Mouse (Mus musculus) gastrocnemius, adult 2 months (tissue): ENCODE results near the gene Eya4. TPM values are rescaled to one million over a fixed set of nuclear protein-coding genes. Genes with fewer than 3 reads are reported as not detected.

Experiments used
- DNase-seq: peaks from one replicate; pipeline ENCODE4 v3.0.0; 2022
- H3K27ac ChIP-seq: fragments of 200-600 bp; 2 replicates; pipeline ENCODE4 v1.8.1; 2022; ENCODE audit warnings: mild to moderate bottlenecking
- H3K4me3 ChIP-seq: fragments of 200-600 bp; 2 replicates; pipeline ENCODE4 v1.8.1; 2022; ENCODE audit warnings: mild to moderate bottlenecking, moderate library complexity
- CTCF ChIP-seq: fragments of 200-600 bp; IDR thresholded peaks from 2 replicates; pipeline ENCODE4 v1.8.1; 2022; ENCODE audit warnings: antibody characterized with exemption, mild to moderate bottlenecking, moderate library complexity
- intact Hi-C: fragments of 180-260 bp; cut with DNase I; formaldehyde crosslinking; loops from one replicate; pipeline ENCODE4 v1.15.1; 2025
- total RNA-seq, 2 experiments: library from RNA; stranded (reverse); gene quantifications; 2 replicates each; pipeline ENCODE4 v1.2.3; 2021

Gene Eya4
- total RNA-seq, 2 experiments from 2014 or later = 25.1 to 60.0 TPM

GRCm38 (mm10) chr10:23116786-23117410, 233.7 kb downstream of the Eya4 start:
- intact Hi-C loops = loop anchor here (2.0 to 10.0 kb wide), 5 partner anchors 235 to 658 kb away; partner anchors contain the start of gene Eya4
- TF ChIP-seq CTCF = peak; percentile 98

GRCm38 (mm10) chr10:23116063-23116462, 234.5 kb downstream of the Eya4 start:
- Histone ChIP-seq H3K4me3 (no peak overlapping the region), H3K27ac (no peak overlapping the region)
- DNase-seq = no peak
- no peak for TF ChIP-seq CTCF
- intact Hi-C loops = loop anchor here (2.0 to 10.0 kb wide), 5 partner anchors 236 to 659 kb away; partner anchors contain the start of gene Eya4

More at GRCm38 (mm10) chr10:23116786-23117410, 233.7 kb downstream of the Eya4 start:
- no peak overlapping the region for H3K27ac ChIP-seq
- no peak overlapping the region for H3K4me3 ChIP-seq
- peak; percentile 78 for DNase-seq

GRCm38 (mm10) chr10:23115321-23115720, 235.3 kb downstream of the Eya4 start:
- intact Hi-C loops = loop anchor here (5.0 to 10.0 kb wide), 3 partner anchors 237 to 659 kb away; partner anchors contain the start of gene Eya4
- no peak overlapping the region for H3K27ac ChIP-seq
- DNase-seq = no peak
- no peak overlapping the region for H3K4me3 ChIP-seq
- TF ChIP-seq CTCF = no peak

GRCm38 (mm10) chr10:23108122-23108521, 242.5 kb downstream of the Eya4 start:
- H3K4me3 ChIP-seq = no peak overlapping the region
- no peak for DNase-seq
- intact Hi-C loops = no loop called here
- no peak overlapping the region; the same call in 1 of the 2 replicates for H3K27ac ChIP-seq
- no peak for TF ChIP-seq CTCF

- no peak for DNase-seq
- no peak overlapping the region for H3K4me3 ChIP-seq
- H3K27ac ChIP-seq = no peak overlapping the region
- TF ChIP-seq CTCF = no peak
- intact Hi-C loops = no loop called here
Observed at GRCm38 (mm10) chr10:23092517-23092916, 258.1 kb downstream of the Eya4 start.

- intact Hi-C loops = no loop called here
- no peak for TF ChIP-seq CTCF
- Histone ChIP-seq H3K4me3 (no peak overlapping the region), H3K27ac (no peak overlapping the region)
- DNase-seq = no peak
Observed at GRCm38 (mm10) chr10:23091552-23091951, 259.0 kb downstream of the Eya4 start.

- Histone ChIP-seq H3K4me3 (no peak overlapping the region), H3K27ac (no peak overlapping the region)
- no peak for TF ChIP-seq CTCF
- intact Hi-C loops = no loop called here
- no peak for DNase-seq
Observed at GRCm38 (mm10) chr10:23090323-23090722, 260.3 kb downstream of the Eya4 start.

GRCm38 (mm10) chr10:23089271-23089670, 261.3 kb downstream of the Eya4 start:
- peak; percentile 70 for DNase-seq
- Histone ChIP-seq H3K27ac (peak overlapping the region; percentile 75), H3K4me3 (peak overlapping the region; percentile 47)
- no peak for TF ChIP-seq CTCF
- intact Hi-C loops = loop anchor here (2.0 kb wide), 1 partner anchor 522 kb away; no protein-coding TSS in a partner anchor

GRCm38 (mm10) chr10:23088764-23089163, 261.8 kb downstream of the Eya4 start:
- intact Hi-C loops = loop anchor here (2.0 kb wide), 1 partner anchor 522 kb away; no protein-coding TSS in a partner anchor
- DNase-seq = no peak
- Histone ChIP-seq H3K27ac (peak overlapping the region; percentile 75), H3K4me3 (peak overlapping the region; percentile 47)
- no peak for TF ChIP-seq CTCF

- no peak overlapping the region for H3K4me3 ChIP-seq
- peak; percentile 72 for TF ChIP-seq CTCF
- peak; percentile 62 for DNase-seq
- no peak overlapping the region for H3K27ac ChIP-seq
- intact Hi-C loops = loop anchor here (1.0 to 2.0 kb wide), 2 partner anchors 584 to 691 kb away; no protein-coding TSS in a partner anchor
Observed at GRCm38 (mm10) chr10:23086352-23087215, 264.0 kb downstream of the Eya4 start.

GRCm38 (mm10) chr10:23081548-23081828, 269.1 kb downstream of the Eya4 start:
- intact Hi-C loops = loop anchor here (2.0 to 5.0 kb wide), 3 partner anchors 303 to 503 kb away; no protein-coding TSS in a partner anchor
- H3K27ac ChIP-seq = no peak overlapping the region
- TF ChIP-seq CTCF = no peak

GRCm38 (mm10) chr10:23080749-23081547, 269.6 kb downstream of the Eya4 start:
- TF ChIP-seq CTCF = peak; percentile 95
- Histone ChIP-seq H3K4me3 (peak overlapping the region; percentile 46), H3K27ac (no peak overlapping the region)
- DNase-seq = peak; percentile 84
- intact Hi-C loops = loop anchor here (2.0 to 5.0 kb wide), 3 partner anchors 302 to 502 kb away; no protein-coding TSS in a partner anchor

More at GRCm38 (mm10) chr10:23081548-23081828, 269.1 kb downstream of the Eya4 start:
- DNase-seq = no peak
- H3K4me3 ChIP-seq = no peak overlapping the region
